Mouse (Mus musculus) left cerebral cortex, adult 9 months (tissue): ENCODE data around the gene Slc9a2.

Experiments
- DNase-seq, 2 experiments: peaks; one replicate each; pipeline ENCODE4 v3.0.0; 2022; ENCODE audit warnings: low spot score in 2 of 2

Gene Slc9a2

GRCm38 (mm10) chr1:40788956-40789355, 108.6 kb downstream of the Slc9a2 start:
- no peak for DNase-seq

- no peak for DNase-seq
Measured at GRCm38 (mm10) chr1:40789666-40790233, 109.4 kb downstream of the Slc9a2 start.

- DNase-seq: peak; percentile 67 to 92
Measured at GRCm38 (mm10) chr1:40790324-40791141, 110.2 kb downstream of the Slc9a2 start, which contains the start of gene Mfsd9. Mfsd9 (minus strand) TSS chr1:40790687.

GRCm38 (mm10) chr1:40795508-40795907, 115.1 kb downstream of the Slc9a2 start:
- no peak for DNase-seq

- peak in 1 of 2 experiments; percentile 71 for DNase-seq
Measured at GRCm38 (mm10) chr1:40797348-40797747, 117.0 kb downstream of the Slc9a2 start.

GRCm38 (mm10) chr1:40799121-40799520, 118.7 kb downstream of the Slc9a2 start:
- DNase-seq: no peak

GRCm38 (mm10) chr1:40800908-40801307, 120.5 kb downstream of the Slc9a2 start:
- DNase-seq: no peak

GRCm38 (mm10) chr1:40802759-40803158, 122.4 kb downstream of the Slc9a2 start:
- peak in 1 of 2 experiments; percentile 66 for DNase-seq

GRCm38 (mm10) chr1:40804118-40804517, 123.7 kb downstream of the Slc9a2 start:
- no peak for DNase-seq

- no peak for DNase-seq
Measured at GRCm38 (mm10) chr1:40805351-40805750, 125.0 kb downstream of the Slc9a2 start, which contains the start of gene Tmem182. Tmem182 (plus strand) TSS chr1:40805601.

- DNase-seq: no peak
Measured at GRCm38 (mm10) chr1:40805891-40806290, 125.5 kb downstream of the Slc9a2 start.

- DNase-seq: no peak
Measured at GRCm38 (mm10) chr1:40808643-40809042, 128.3 kb downstream of the Slc9a2 start.

GRCm38 (mm10) chr1:40815071-40815845, 134.9 kb downstream of the Slc9a2 start:
- no peak for DNase-seq
